Mouse (Mus musculus): ENCODE data around the gene Amy2a1.
"Not testable (repeated sequence)": the region's sequence is repeated elsewhere in the genome, so short reads cannot be mapped to it uniquely, and the experiment has no call there.

Amy2a1 gene

DNA sequence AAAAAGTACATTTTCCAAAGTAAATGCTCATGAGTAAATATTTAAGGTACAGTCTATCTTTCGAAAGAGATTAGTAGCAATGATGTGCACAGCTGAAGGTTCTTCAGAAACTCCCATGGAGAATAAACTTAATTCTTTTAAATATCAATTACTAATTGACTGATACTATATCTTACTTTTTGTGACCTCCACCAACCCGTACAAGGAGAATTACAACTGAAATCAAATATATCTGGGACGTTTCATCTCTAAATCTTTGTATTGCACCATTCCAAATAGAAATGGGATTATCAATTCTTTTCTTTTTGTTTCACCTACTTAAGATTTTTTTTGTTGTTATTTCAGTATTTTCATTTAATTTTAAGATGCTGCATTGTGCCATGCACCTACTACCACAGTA, at the start of gene Amy2a1:
Gene Amy2a1 (minus strand): TSS at position 101 of the 400 bp plus-strand sequence.
- DNase-seq (ENCODE audit: low spot score in 2 of 2), result not testable (repeated sequence)

DNA sequence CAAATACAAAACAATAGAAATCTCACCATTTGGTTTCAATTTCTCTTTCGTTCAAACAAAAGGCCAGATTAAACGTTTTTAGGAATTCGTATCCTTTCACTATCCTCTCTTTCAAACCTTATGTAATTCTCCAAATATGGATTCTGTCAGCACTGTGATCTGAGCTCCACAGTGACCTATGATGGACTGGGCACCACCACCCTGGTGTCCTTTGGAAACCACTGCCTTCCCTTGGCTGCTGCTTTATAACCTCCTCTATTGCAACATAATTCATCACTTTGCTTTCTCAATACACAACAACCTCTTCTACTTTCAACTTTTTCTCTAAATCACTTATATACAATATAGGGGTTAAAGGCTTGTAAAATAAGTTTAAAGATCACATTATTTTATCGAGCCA, 42.4 kb upstream of the Amy2a1 start:
- no peak for DNase-seq (ENCODE audit: low spot score in 2 of 2)

DNA sequence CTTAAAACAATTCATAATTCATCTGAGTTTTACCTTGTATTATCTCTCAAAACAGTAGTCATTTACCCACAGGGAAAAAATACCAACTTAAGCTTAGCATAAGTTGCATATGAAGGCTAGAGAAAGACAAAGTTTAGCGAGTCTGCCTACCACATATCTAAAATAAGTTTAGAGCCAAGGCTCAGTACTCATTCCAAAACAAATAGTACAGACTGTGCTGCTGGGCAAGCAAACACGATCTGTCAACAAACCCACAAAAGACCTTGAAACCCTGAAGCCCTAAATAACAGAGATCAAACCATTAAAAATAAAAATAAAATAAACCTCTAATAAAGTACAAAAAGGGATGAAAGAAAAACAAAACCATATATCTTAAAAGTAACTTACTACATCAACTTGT, 41.9 kb upstream of the Amy2a1 start:
- DNase-seq (ENCODE audit: low spot score in 2 of 2), result no peak

DNA sequence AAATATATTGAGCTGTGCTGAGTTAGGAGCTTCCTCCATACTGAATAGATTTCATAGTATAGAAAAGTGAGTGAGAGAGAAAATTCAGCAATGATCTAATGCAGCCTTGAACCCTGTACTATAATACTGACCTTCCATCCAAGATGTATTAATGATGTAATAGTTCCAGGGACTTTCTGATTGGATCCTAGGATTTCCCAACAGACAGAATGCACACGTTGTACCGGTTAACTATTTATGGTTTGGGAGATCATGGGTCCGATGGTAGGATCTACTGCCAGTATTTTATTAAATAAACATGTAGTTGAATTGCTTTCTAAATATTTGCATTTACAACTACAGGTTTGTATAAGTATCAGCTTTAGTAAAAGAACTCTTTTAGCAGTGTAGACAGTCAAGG, 39.9 kb upstream of the Amy2a1 start:
- DNase-seq (ENCODE audit: low spot score in 2 of 2), result no peak

DNA sequence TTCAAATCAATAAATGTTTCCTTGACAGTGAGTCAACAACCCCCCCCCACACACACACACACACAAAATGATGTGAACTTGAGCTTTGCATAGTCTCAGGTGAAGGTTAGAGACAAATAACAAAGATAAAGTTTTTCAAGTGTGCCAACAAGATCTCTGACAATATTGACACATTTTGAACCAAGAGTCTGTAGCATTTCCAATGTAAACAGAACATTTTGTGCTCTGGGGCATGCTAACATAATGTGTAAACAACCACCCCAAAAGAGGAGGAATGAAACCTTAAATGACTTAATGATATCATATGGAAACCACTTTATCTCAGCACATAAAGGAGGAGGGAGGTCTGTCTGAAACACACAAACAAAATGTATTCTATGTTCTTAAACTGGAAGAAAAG, 7.5 kb upstream of the Amy2a1 start:
- DNase-seq (ENCODE audit: low spot score in 2 of 2), result no peak
